Mouse (Mus musculus) kidney, embryonic 14.5 days (tissue): ENCODE measurements around the gene Nupr1l. TPM values are rescaled to one million over a fixed set of nuclear protein-coding genes. Genes with fewer than 3 reads are reported as not detected.

Experiments
- ATAC-seq: fragments of 200-750 bp; cut with Nextera tagmentation; 2 replicates; pipeline ENCODE4 v1.8.0; 2017; ENCODE audit warnings: moderate number of reproducible peaks, mild to moderate bottlenecking, moderate TSS enrichment, moderate library complexity; ENCODE audit not compliant: low FRiP score, low TSS enrichment
- H3K27ac ChIP-seq: fragments of 300-500 bp; sonication (generic); 2 replicates; pipeline ENCODE4 v1.5.1; 2014; ENCODE audit warnings: low read depth, mild to moderate bottlenecking, low read length, moderate library complexity, mixed read lengths
- H3K27me3 ChIP-seq: fragments of 300-500 bp; sonication (generic); 2 replicates; pipeline ENCODE4 v1.6.1; 2014; ENCODE audit warnings: mild to moderate bottlenecking, low read length; ENCODE audit not compliant: control insufficient read depth, insufficient read depth
- H3K36me3 ChIP-seq: fragments of 300-500 bp; sonication (generic); 2 replicates; pipeline ENCODE4 v1.6.1; 2014; ENCODE audit warnings: low read length, mixed read lengths; ENCODE audit not compliant: control insufficient read depth, insufficient read depth
- H3K4me1 ChIP-seq: fragments of 300-500 bp; sonication (generic); 2 replicates; pipeline ENCODE4 v1.6.1; 2014; ENCODE audit warnings: low read length, mixed read lengths; ENCODE audit not compliant: control insufficient read depth, insufficient read depth
- H3K4me2 ChIP-seq: fragments of 300-500 bp; sonication (generic); replicated peaks from 2 replicates; pipeline ENCODE4 v1.6.1; 2014; ENCODE audit warnings: low read depth, mild to moderate bottlenecking, low read length
- H3K4me3 ChIP-seq: fragments of 300-500 bp; sonication (generic); 2 replicates; pipeline ENCODE4 v1.5.1; 2014; ENCODE audit warnings: mild to moderate bottlenecking, low read length
- H3K9ac ChIP-seq: fragments of 300-500 bp; sonication (generic); 2 replicates; pipeline ENCODE4 v1.6.1; 2014; ENCODE audit warnings: low read depth, mild to moderate bottlenecking, low read length, moderate library complexity
- H3K9me3 ChIP-seq: fragments of 300-500 bp; sonication (generic); 2 replicates; pipeline ENCODE4 v1.6.1; 2016; ENCODE audit warnings: low read length; ENCODE audit not compliant: control insufficient read depth
- WGBS: fragments of 180-500 bp; shearing (Covaris S2); extraction: QIAGEN DNeasy Blood & Tissue Kit; methylation state at CpG from one replicate; pipeline ENCODE4 v1.1.7; 2014; 5-methylcytosine and 5-hydroxymethylcytosine counted together
- polyA plus RNA-seq: library from polyadenylated mRNA; unstranded; fragments of >200 nt; fragmentation: Nextera tagmentation; extraction: Ambion mirVana; gene quantifications from 2 replicates; pipeline ENCODE4 v1.2.1, GENCODE M21; 2014

The Nupr1l gene
- 3.4 and 3.5 TPM in 2 replicates for polyA plus RNA-seq

DNA sequence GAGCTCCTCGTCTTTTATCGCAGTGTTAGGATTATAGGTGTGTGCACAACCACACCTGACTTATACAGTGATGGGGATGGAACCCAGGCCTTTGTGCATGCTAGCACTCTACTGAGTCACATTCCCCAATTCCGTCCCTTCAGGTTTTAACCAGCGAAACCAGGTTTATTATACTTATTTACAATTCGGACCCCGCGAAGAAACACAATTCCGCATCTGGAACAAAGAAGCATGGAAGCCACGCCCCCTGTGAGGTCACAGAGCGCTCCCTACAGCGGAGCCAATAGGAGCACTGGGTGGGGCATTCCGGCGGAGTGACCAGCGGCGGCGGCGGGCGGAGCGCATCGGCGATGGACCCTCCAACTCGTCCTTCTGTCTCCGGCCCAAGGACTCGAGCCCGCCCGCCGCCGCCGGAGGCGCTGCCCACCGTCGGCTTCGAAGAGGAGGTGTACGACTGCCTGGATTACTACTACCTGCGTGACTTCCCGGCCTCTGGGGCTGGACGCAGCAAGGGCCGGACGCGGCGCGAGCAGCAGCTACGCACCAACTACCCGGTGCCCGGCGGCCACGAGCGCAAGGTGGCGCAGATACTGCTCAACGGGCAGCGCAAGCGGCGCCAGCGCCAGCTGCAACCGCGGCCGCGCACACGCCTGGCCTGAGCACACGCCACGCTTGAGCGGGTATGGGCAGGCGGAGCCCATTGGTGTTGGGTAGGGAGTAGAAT lies at the start of gene Nupr1l:
Nupr1l (plus strand) TSS at position 299 of the 724 bp plus-strand sequence.
- Histone ChIP-seq H3K27ac (peak within 1 kb of the TSS; percentile 95), H3K4me2 (peak within 1 kb of the TSS; percentile 84), H3K36me3 (no peaks in the 10 kb centered on the region), H3K4me3 (peak within 1 kb of the TSS; percentile 73), H3K27me3 (no peaks in the 10 kb centered on the region), H3K4me1 (no peaks in the 10 kb centered on the region), H3K9ac (peak within 1 kb of the TSS; percentile 82), H3K9me3 (no peaks in the 10 kb centered on the region)
- WGBS = under 1% methylated on average over 63 of the region's 63 CpGs
- ATAC-seq = peak; percentile 98

GRCm38 (mm10) chr5:129862325-129862724 lies 46.0 kb upstream of the Nupr1l start:
- 95% methylated on average over 6 of the region's 6 CpGs for WGBS
- H3K9ac ChIP-seq = no peak overlapping the region
- H3K36me3 ChIP-seq = peaks cover 19% of the 10 kb centered on the region; the same call in 1 of the 2 replicates
- H3K4me3 ChIP-seq = no peak overlapping the region
- 0 out of 2 replicates have a peak, but pooled peaks have one; percentile 13 for ATAC-seq
- no peak overlapping the region for H3K27ac ChIP-seq
- H3K9me3 ChIP-seq = no peaks in the 10 kb centered on the region; the same call in 1 of the 2 replicates
- H3K27me3 ChIP-seq = no peaks in the 10 kb centered on the region
- H3K4me2 ChIP-seq = no peak overlapping the region
- no peaks in the 10 kb centered on the region; the same call in 1 of the 2 replicates for H3K4me1 ChIP-seq

- Histone ChIP-seq H3K4me3 (no peak overlapping the region), H3K9me3 (no peaks in the 10 kb centered on the region; the same call in 1 of the 2 replicates), H3K27ac (no peak overlapping the region), H3K9ac (no peak overlapping the region), H3K27me3 (no peaks in the 10 kb centered on the region), H3K4me1 (no peaks in the 10 kb centered on the region; the same call in 1 of the 2 replicates), H3K4me2 (peak overlapping the region; percentile 6; the same call in 1 of the 2 replicates), H3K36me3 (peaks cover 12% of the 10 kb centered on the region; the same call in 1 of the 2 replicates)
- no peak for ATAC-seq
- WGBS = 9% methylated on average over 18 of the region's 18 CpGs
These were observed 43.9 kb upstream of the Nupr1l start for GRCm38 (mm10) chr5:129864467-129864866.

DNA sequence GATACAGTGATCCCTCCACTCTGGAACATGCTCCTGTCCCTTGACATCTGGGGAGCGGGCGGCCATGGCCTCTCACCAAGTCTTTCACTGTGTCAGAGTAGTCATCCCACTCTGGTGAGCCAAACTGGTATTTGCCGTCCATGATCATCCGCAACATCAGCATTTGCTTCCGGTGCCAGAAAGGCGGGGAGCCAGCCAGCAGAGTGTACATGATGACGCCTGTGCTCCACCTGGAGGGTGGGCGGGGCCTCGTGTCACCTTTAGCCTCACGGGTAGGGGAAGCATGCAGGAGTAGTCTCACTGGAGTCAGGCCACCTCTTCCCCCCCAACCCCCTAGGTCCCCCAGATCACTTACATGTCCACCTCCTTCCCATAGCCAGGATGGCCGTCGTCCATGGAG lies 42.5 kb upstream of the Nupr1l start:
- Histone ChIP-seq H3K36me3 (peaks cover 3% of the 10 kb centered on the region; the same call in 1 of the 2 replicates), H3K9ac (no peak overlapping the region), H3K9me3 (no peaks in the 10 kb centered on the region; the same call in 1 of the 2 replicates), H3K4me2 (no peak overlapping the region), H3K4me1 (no peaks in the 10 kb centered on the region; the same call in 1 of the 2 replicates), H3K27ac (no peak overlapping the region), H3K27me3 (no peaks in the 10 kb centered on the region), H3K4me3 (no peak overlapping the region)
- WGBS = 83% methylated on average over 12 of the region's 12 CpGs
- no peak for ATAC-seq

DNA sequence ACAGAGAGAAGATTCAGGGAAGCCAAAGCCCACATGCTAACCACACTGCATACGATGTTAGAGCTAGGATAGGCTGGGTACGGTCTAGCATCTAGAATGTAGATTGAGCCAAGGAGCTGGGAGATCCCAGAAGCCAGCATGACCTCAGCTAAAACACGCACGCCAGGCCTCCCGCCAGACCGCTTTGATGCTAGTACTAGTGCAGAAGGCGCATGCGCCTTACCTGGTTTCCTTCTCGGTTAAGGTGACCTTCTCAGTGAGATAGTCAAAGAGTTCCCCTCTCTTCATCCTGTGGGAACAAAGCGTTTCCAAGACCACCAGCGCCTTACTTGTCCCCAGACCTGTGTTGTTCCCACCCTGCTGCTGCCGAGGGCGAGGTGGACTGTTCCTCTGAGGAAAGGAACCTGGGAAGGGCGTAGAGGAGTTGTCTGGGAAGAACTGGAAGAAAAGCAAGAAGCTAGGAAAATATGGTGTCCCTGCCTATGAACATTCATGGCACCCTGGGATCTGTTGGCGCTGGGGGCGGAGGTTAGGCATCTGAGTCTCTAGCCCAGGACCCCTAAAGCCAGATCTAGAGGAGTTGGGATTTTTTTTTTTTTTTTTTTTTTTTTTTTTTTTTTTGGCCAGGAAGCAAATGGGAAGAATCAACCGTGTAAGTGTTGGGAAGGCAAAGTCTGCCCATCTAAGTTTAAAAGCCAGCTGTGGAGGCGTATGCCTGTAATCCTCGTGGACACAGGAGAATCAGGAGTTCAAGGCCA lies 38.9 kb upstream of the Nupr1l start:
- Histone ChIP-seq H3K9ac (no peak overlapping the region), H3K36me3 (no peaks in the 10 kb centered on the region), H3K27me3 (no peaks in the 10 kb centered on the region), H3K27ac (no peak overlapping the region), H3K4me2 (no peak overlapping the region), H3K4me1 (no peaks in the 10 kb centered on the region; the same call in 1 of the 2 replicates), H3K4me3 (no peak overlapping the region), H3K9me3 (no peaks in the 10 kb centered on the region)
- 89% methylated on average over 19 of the region's 19 CpGs for WGBS
- ATAC-seq = no peak

- Histone ChIP-seq H3K4me3 (no peak overlapping the region), H3K4me1 (no peaks in the 10 kb centered on the region), H3K27ac (no peak overlapping the region), H3K4me2 (no peak overlapping the region), H3K9ac (no peak overlapping the region), H3K36me3 (no peaks in the 10 kb centered on the region), H3K9me3 (no peaks in the 10 kb centered on the region), H3K27me3 (no peaks in the 10 kb centered on the region)
- no peak for ATAC-seq
- 86% methylated on average over 2 of the region's 2 CpGs for WGBS
These were observed 37.1 kb upstream of the Nupr1l start for GRCm38 (mm10) chr5:129871238-129871637.

- WGBS = 85% methylated on average over 12 of the region's 12 CpGs
- no peak for ATAC-seq
These were observed 34.4 kb upstream of the Nupr1l start for GRCm38 (mm10) chr5:129873942-129874341.

GRCm38 (mm10) chr5:129875098-129875497 lies 33.2 kb upstream of the Nupr1l start:
- H3K27me3 ChIP-seq = no peaks in the 10 kb centered on the region
- H3K4me1 ChIP-seq = no peaks in the 10 kb centered on the region
- 85% methylated on average over 11 of the region's 11 CpGs for WGBS
- H3K4me2 ChIP-seq = no peak overlapping the region
- no peaks in the 10 kb centered on the region; the same call in 1 of the 2 replicates for H3K9me3 ChIP-seq
- no peaks in the 10 kb centered on the region; the same call in 1 of the 2 replicates for H3K36me3 ChIP-seq
- H3K4me3 ChIP-seq = no peak overlapping the region
- no peak overlapping the region for H3K27ac ChIP-seq
- H3K9ac ChIP-seq = no peak overlapping the region
- ATAC-seq = no peak

More at GRCm38 (mm10) chr5:129873942-129874341, 34.4 kb upstream of the Nupr1l start:
- Histone ChIP-seq H3K27ac (no peak overlapping the region), H3K4me3 (no peak overlapping the region), H3K9ac (no peak overlapping the region), H3K4me1 (no peaks in the 10 kb centered on the region), H3K9me3 (no peaks in the 10 kb centered on the region; the same call in 1 of the 2 replicates), H3K36me3 (no peaks in the 10 kb centered on the region; the same call in 1 of the 2 replicates), H3K4me2 (no peak overlapping the region), H3K27me3 (no peaks in the 10 kb centered on the region)
